ENCODE assay signal across 18 mouse cellular contexts in the genomic region with DNA sequence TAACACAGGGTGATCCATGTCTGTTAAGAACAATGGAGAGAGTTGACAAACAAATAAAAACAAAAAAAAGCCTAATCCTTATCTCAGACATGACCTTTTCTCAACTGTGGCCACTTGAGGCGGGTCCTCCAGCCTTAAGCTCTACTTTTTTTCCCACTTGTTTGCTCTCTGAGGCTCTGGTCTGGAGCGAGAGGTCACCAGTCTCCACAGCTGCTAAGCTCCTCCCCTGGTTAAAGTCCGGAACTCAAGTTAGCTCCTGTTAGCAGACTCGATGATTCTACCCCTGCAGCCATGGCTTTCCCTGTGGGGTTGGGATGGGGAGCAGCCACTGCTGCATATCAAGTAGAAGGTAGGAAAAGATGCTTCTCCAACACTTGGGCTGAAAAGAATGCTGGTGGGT.
DNase-seq lines count a peak whose midpoint lies in the region; ATAC-seq and TF ChIP-seq lines count a peak whose summit lies in the region.
"Had no signal": no experiment of that assay in that cellular context is flagged by ENCODE, and none has a peak within 500 bp of the region (broad histone marks: within the 10 kb centered on the region; RNA-seq: fewer than 3 reads in every experiment).

No protein-coding gene starts in this region.

- H3K27me3 ChIP-seq in kidney, embryonic 14.5 days (ENCODE audit: control insufficient read depth, insufficient read depth, low read length) = no peaks in the 10 kb centered on the region
- no peaks in the 10 kb centered on the region for H3K27me3 ChIP-seq in kidney, embryonic 16.5 days (ENCODE audit: insufficient read depth, low read length)
- no peaks in the 10 kb centered on the region for H3K27me3 ChIP-seq in liver, adult 2 months (ENCODE audit: control insufficient read depth, insufficient read depth, low read length)
- H3K27me3 ChIP-seq in stomach, postnatal 0 days (ENCODE audit: control insufficient read depth, insufficient read depth, low read length) = no peaks in the 10 kb centered on the region
- H3K27me3 ChIP-seq: CH12.LX; forebrain, embryonic 13.5 days had no signal

- no peak overlapping the region for H3K4me2 ChIP-seq in kidney, embryonic 14.5 days (replicated peaks; ENCODE audit: low read depth, low read length)
- H3K4me2 ChIP-seq in kidney, embryonic 16.5 days (replicated peaks; ENCODE audit: low read depth, low read length) = no peak overlapping the region
- H3K4me2 ChIP-seq in stomach, postnatal 0 days (replicated peaks; ENCODE audit: low read depth) = no peak overlapping the region
- H3K4me2 ChIP-seq: forebrain, embryonic 13.5 days; heart, embryonic 11.5 days had no signal

- H3K79me2 ChIP-seq in liver, adult 2 months (ENCODE audit: control insufficient read depth, insufficient read depth, low read length) = no peaks in the 10 kb centered on the region

- H3K9me3 ChIP-seq in kidney, embryonic 14.5 days (ENCODE audit: control insufficient read depth, low read length) = no peaks in the 10 kb centered on the region
- no peaks in the 10 kb centered on the region for H3K9me3 ChIP-seq in kidney, embryonic 16.5 days (ENCODE audit: low read length)
- H3K9me3 ChIP-seq in stomach, postnatal 0 days (ENCODE audit: control insufficient read depth, low read length) = no peaks in the 10 kb centered on the region
- H3K9me3 ChIP-seq: forebrain, embryonic 13.5 days had no signal

- no peaks in the 10 kb centered on the region for H3K36me3 ChIP-seq in kidney, embryonic 14.5 days (ENCODE audit: control insufficient read depth, insufficient read depth, low read length)
- no peaks in the 10 kb centered on the region for H3K36me3 ChIP-seq in kidney, embryonic 16.5 days (ENCODE audit: insufficient read depth, low read length)
- H3K36me3 ChIP-seq in liver, adult 2 months (ENCODE audit: control insufficient read depth, insufficient read depth, low read length) = no peaks in the 10 kb centered on the region
- no peaks in the 10 kb centered on the region for H3K36me3 ChIP-seq in stomach, postnatal 0 days (ENCODE audit: control insufficient read depth, insufficient read depth, low read length)

- TF ChIP-seq EP300 in stomach, postnatal 0 days (optimal IDR thresholded peaks at IDR 0.05) = no peak

- peak; percentile 38 for DNase-seq in kidney, adult 11 months
- peak; percentile 65 for DNase-seq in liver, adult 2 months (ENCODE audit: extremely low read depth, low read depth, low spot score)
- peak; percentile 56 for DNase-seq in stomach, postnatal 0 days (ENCODE audit: low spot score)
- DNase-seq in right cerebral cortex, postnatal 4 days = no peak
- DNase-seq in urinary bladder, postnatal 25 days (ENCODE audit: low spot score) = no peak
- no peak for DNase-seq in layer of hippocampus, adult 2 months (ENCODE audit: low spot score in 2 of 2)
- DNase-seq: cerebellum, postnatal 10 days; embryo, embryonic 11 days; gastrocnemius, postnatal 36 days; heart, postnatal 36 days; spleen, adult 18-20 months; thymus, postnatal 25 days had no signal

- no peak for TF ChIP-seq POLR2A in liver, adult 2 months (IDR thresholded peaks at IDR 0.05; ENCODE audit: extremely low read depth, insufficient read depth, low read length)

- H3K4me1 ChIP-seq in kidney, embryonic 14.5 days (ENCODE audit: control insufficient read depth, insufficient read depth, low read length) = no peaks in the 10 kb centered on the region
- H3K4me1 ChIP-seq in kidney, embryonic 16.5 days (ENCODE audit: insufficient read depth, low read length) = 0 out of 2 replicates have a peak, but pooled peaks cover 2% of the 10 kb centered on the region
- H3K4me1 ChIP-seq in liver, adult 2 months (ENCODE audit: control insufficient read depth, insufficient read depth, low read length) = peaks cover 6% of the 10 kb centered on the region
- no peaks in the 10 kb centered on the region for H3K4me1 ChIP-seq in stomach, postnatal 0 days (replicated peaks; ENCODE audit: control insufficient read depth, insufficient read depth)
- H3K4me1 ChIP-seq: forebrain, embryonic 13.5 days had no signal

- 41% methylated on average over 4 of the region's 4 CpGs for WGBS in kidney, embryonic 14.5 days
- 42% methylated on average over 4 of the region's 4 CpGs for WGBS in kidney, embryonic 16.5 days
- WGBS in liver, adult 2 months = 5% methylated on average over 4 of the region's 4 CpGs
- 39% methylated on average over 4 of the region's 4 CpGs for WGBS in stomach, postnatal 0 days

- no peak overlapping the region for H3K9ac ChIP-seq in kidney, embryonic 14.5 days (ENCODE audit: low read depth, low read length)
- no peak overlapping the region for H3K9ac ChIP-seq in kidney, embryonic 16.5 days (replicated peaks; ENCODE audit: low read length)
- no peak overlapping the region for H3K9ac ChIP-seq in liver, adult 2 months (ENCODE audit: low read depth, low read length)
- no peak overlapping the region for H3K9ac ChIP-seq in stomach, postnatal 0 days (ENCODE audit: low read length)
- H3K9ac ChIP-seq: forebrain, embryonic 13.5 days had no signal

- TF ChIP-seq CTCF in liver, adult 2 months (IDR thresholded peaks at IDR 0.05; ENCODE audit: low read depth, low read length) = no peak
- no peak for TF ChIP-seq CTCF in stomach, postnatal 0 days (IDR thresholded peaks at IDR 0.05; ENCODE audit: low read depth)
- no peak for TF ChIP-seq CTCF in layer of hippocampus, adult 2 months (conservative IDR thresholded peaks at IDR 0.05)

- H3K4me3 ChIP-seq in kidney, embryonic 14.5 days (ENCODE audit: low read length) = no peak overlapping the region
- H3K4me3 ChIP-seq in kidney, embryonic 16.5 days (ENCODE audit: low read length) = no peak overlapping the region
- H3K4me3 ChIP-seq in liver, adult 2 months (ENCODE audit: insufficient read depth, low read depth, low read length) = no peak overlapping the region
- no peak overlapping the region for H3K4me3 ChIP-seq in stomach, postnatal 0 days (ENCODE audit: low read depth, low read length)
- H3K4me3 ChIP-seq in layer of hippocampus, adult 2 months = no peak overlapping the region
- H3K4me3 ChIP-seq: forebrain, embryonic 13.5 days had no signal

- no peak for ATAC-seq in kidney, embryonic 14.5 days (ENCODE audit: low FRiP score, low TSS enrichment)
- ATAC-seq in kidney, embryonic 16.5 days (ENCODE audit: low FRiP score, low TSS enrichment) = peak; percentile 71
- peak; percentile 91 for ATAC-seq in stomach, postnatal 0 days (ENCODE audit: low FRiP score, low TSS enrichment)
- ATAC-seq: forebrain, embryonic 13.5 days; hindbrain, postnatal 0 days had no signal

- no peak overlapping the region for H3K27ac ChIP-seq in kidney, embryonic 14.5 days (ENCODE audit: low read depth, low read length)
- H3K27ac ChIP-seq in kidney, embryonic 16.5 days (ENCODE audit: low read length) = no peak overlapping the region
- H3K27ac ChIP-seq in liver, adult 2 months (replicated peaks; ENCODE audit: insufficient read depth, low read depth, low read length) = no peak overlapping the region
- no peak overlapping the region for H3K27ac ChIP-seq in stomach, postnatal 0 days (replicated peaks)
- H3K27ac ChIP-seq in layer of hippocampus, adult 2 months = no peak overlapping the region
- H3K27ac ChIP-seq: forebrain, embryonic 13.5 days; hindbrain, postnatal 0 days had no signal

Comparison
In these comparisons a context has a peak if more than half of its experiments do, and no peak if none do; other contexts are left out.
1. DNase-seq: peak in kidney, adult 11 months (single experiment), liver, adult 2 months (single experiment) and stomach, postnatal 0 days (single experiment); none in right cerebral cortex, postnatal 4 days (single experiment), urinary bladder, postnatal 25 days (single experiment) and layer of hippocampus, adult 2 months (0 of 2).